In genomic region chr13:51198186-51198585, GRCm38 (mm10) we compare ENCODE assay signal across 9 mouse cellular contexts. TPM values are rescaled to one million over a fixed set of nuclear protein-coding genes. Genes with fewer than 3 reads are reported as not detected.
DNase-seq lines count a peak whose midpoint lies in the region; ATAC-seq lines count a peak whose summit lies in the region.
"Had no signal": no experiment of that assay in that cellular context is flagged by ENCODE, and none has a peak within 500 bp of the region (broad histone marks: within the 10 kb centered on the region; RNA-seq: fewer than 3 reads in every experiment).

No protein-coding gene starts in this region.

- no peak overlapping the region for H3K4me3 ChIP-seq in forebrain, embryonic 14.5 days (ENCODE audit: low read depth, low read length)
- H3K4me3 ChIP-seq in forebrain, embryonic 10.5 days, result no peak overlapping the region
- H3K4me3 ChIP-seq in limb, embryonic 15.5 days, result no peak overlapping the region
- no peak overlapping the region for H3K4me3 ChIP-seq in forebrain, embryonic 16.5 days (replicated peaks; ENCODE audit: low read length)
- H3K4me3 ChIP-seq in midbrain, embryonic 13.5 days (replicated peaks), result no peak overlapping the region
- H3K4me3 ChIP-seq: liver, embryonic 13.5 days had no signal

- H3K9ac ChIP-seq in forebrain, embryonic 14.5 days (ENCODE audit: low read length), result no peak overlapping the region
- H3K9ac ChIP-seq in limb, embryonic 15.5 days, result no peak overlapping the region
- H3K9ac ChIP-seq in forebrain, embryonic 16.5 days (replicated peaks; ENCODE audit: low read depth, low read length), result no peak overlapping the region
- no peak overlapping the region for H3K9ac ChIP-seq in midbrain, embryonic 13.5 days (replicated peaks)
- H3K9ac ChIP-seq: liver, embryonic 13.5 days had no signal

- no peak overlapping the region for H3K27ac ChIP-seq in forebrain, embryonic 14.5 days (ENCODE audit: low read depth, low read length)
- H3K27ac ChIP-seq in forebrain, embryonic 10.5 days, result no peak overlapping the region
- H3K27ac ChIP-seq in limb, embryonic 15.5 days, result peak overlapping the region; percentile 52; the same call in 1 of the 2 replicates
- H3K27ac ChIP-seq in forebrain, embryonic 16.5 days (ENCODE audit: low read length), result no peak overlapping the region
- H3K27ac ChIP-seq in midbrain, embryonic 13.5 days, result no peak overlapping the region
- H3K27ac ChIP-seq: liver, embryonic 13.5 days had no signal

- no peaks in the 10 kb centered on the region for H3K4me1 ChIP-seq in forebrain, embryonic 14.5 days (ENCODE audit: control insufficient read depth, insufficient read depth, low read length)
- H3K4me1 ChIP-seq in forebrain, embryonic 10.5 days, result no peaks in the 10 kb centered on the region
- peaks cover 8% of the 10 kb centered on the region; the same call in 1 of the 2 replicates for H3K4me1 ChIP-seq in limb, embryonic 15.5 days
- H3K4me1 ChIP-seq in forebrain, embryonic 16.5 days (replicated peaks; ENCODE audit: control insufficient read depth, insufficient read depth, low read length), result no peaks in the 10 kb centered on the region
- H3K4me1 ChIP-seq in midbrain, embryonic 13.5 days (replicated peaks), result no peaks in the 10 kb centered on the region
- H3K4me1 ChIP-seq: liver, embryonic 13.5 days had no signal

- DNase-seq in forebrain, embryonic 14.5 days (ENCODE audit: low spot score), result peak; percentile 12
- no peak for DNase-seq in forebrain, embryonic 10.5 days (ENCODE audit: extremely low spot score, low spot score)
- peak; percentile 81 for DNase-seq in NIH3T3 (ENCODE audit: low read depth)
- peak; percentile 9 to 17 for DNase-seq in heart, postnatal 14 days
- DNase-seq: liver, embryonic 13.5 days had no signal

- WGBS in forebrain, embryonic 14.5 days, result 79% methylated on average over 5 of the region's 5 CpGs
- WGBS in forebrain, embryonic 10.5 days, result 86% methylated on average over 5 of the region's 5 CpGs
- 38% methylated on average over 5 of the region's 5 CpGs for WGBS in limb, embryonic 15.5 days
- WGBS in forebrain, embryonic 16.5 days, result 71% methylated on average over 5 of the region's 5 CpGs
- WGBS in midbrain, embryonic 13.5 days, result 86% methylated on average over 5 of the region's 5 CpGs

- no peak for ATAC-seq in forebrain, embryonic 14.5 days
- no peak for ATAC-seq in limb, embryonic 15.5 days (ENCODE audit: insufficient number of reproducible peaks, low FRiP score, low TSS enrichment, low read depth)
- ATAC-seq in monocyte, adult 5-6 weeks (replicated peaks; ENCODE audit: insufficient number of reproducible peaks, low FRiP score, low TSS enrichment, poor library complexity, severe bottlenecking), result no peak
- ATAC-seq in forebrain, embryonic 16.5 days, result no peak
- no peak for ATAC-seq in midbrain, embryonic 13.5 days

- no peaks in the 10 kb centered on the region for H3K9me3 ChIP-seq in forebrain, embryonic 14.5 days (replicated peaks; ENCODE audit: control insufficient read depth, low read length)
- peaks cover 9% of the 10 kb centered on the region; the same call in 1 of the 2 replicates for H3K9me3 ChIP-seq in forebrain, embryonic 10.5 days
- H3K9me3 ChIP-seq in limb, embryonic 15.5 days, result no peaks in the 10 kb centered on the region
- H3K9me3 ChIP-seq in forebrain, embryonic 16.5 days (ENCODE audit: control insufficient read depth, low read length), result peaks cover 2% of the 10 kb centered on the region; the same call in 1 of the 2 replicates
- H3K9me3 ChIP-seq in midbrain, embryonic 13.5 days, result no peaks in the 10 kb centered on the region
- H3K9me3 ChIP-seq: liver, embryonic 13.5 days had no signal

- intact Hi-C loops in heart, postnatal 14 days (cut with DNase I), result loop anchor here (5.0 kb wide), 1 partner anchor 236 kb away; no protein-coding TSS in a partner anchor

- H3K27me3 ChIP-seq in forebrain, embryonic 14.5 days (replicated peaks; ENCODE audit: control insufficient read depth, insufficient read depth, low read length), result no peaks in the 10 kb centered on the region
- H3K27me3 ChIP-seq in forebrain, embryonic 10.5 days (ENCODE audit: poor library complexity, severe bottlenecking), result peaks cover 5% of the 10 kb centered on the region; the same call in 1 of the 2 replicates
- no peaks in the 10 kb centered on the region for H3K27me3 ChIP-seq in limb, embryonic 15.5 days
- H3K27me3 ChIP-seq in forebrain, embryonic 16.5 days (replicated peaks; ENCODE audit: control insufficient read depth, insufficient read depth, low read length), result no peaks in the 10 kb centered on the region
- H3K27me3 ChIP-seq in midbrain, embryonic 13.5 days, result 0 out of 2 replicates have a peak, but pooled peaks cover 6% of the 10 kb centered on the region

- no peaks in the 10 kb centered on the region for H3K36me3 ChIP-seq in forebrain, embryonic 14.5 days (ENCODE audit: control insufficient read depth, insufficient read depth, low read length)
- no peaks in the 10 kb centered on the region for H3K36me3 ChIP-seq in forebrain, embryonic 10.5 days (replicated peaks)
- H3K36me3 ChIP-seq in limb, embryonic 15.5 days, result no peaks in the 10 kb centered on the region
- H3K36me3 ChIP-seq in forebrain, embryonic 16.5 days (ENCODE audit: control insufficient read depth, insufficient read depth), result no peaks in the 10 kb centered on the region
- H3K36me3 ChIP-seq in midbrain, embryonic 13.5 days, result no peaks in the 10 kb centered on the region
- H3K36me3 ChIP-seq: liver, embryonic 13.5 days had no signal

- no peak overlapping the region for H3K4me2 ChIP-seq in forebrain, embryonic 14.5 days (ENCODE audit: low read length)
- H3K4me2 ChIP-seq in limb, embryonic 15.5 days, result no peak overlapping the region
- no peak overlapping the region for H3K4me2 ChIP-seq in forebrain, embryonic 16.5 days (ENCODE audit: low read length)
- H3K4me2 ChIP-seq in midbrain, embryonic 13.5 days (replicated peaks), result no peak overlapping the region
- H3K4me2 ChIP-seq: liver, embryonic 13.5 days had no signal

RNA-seq across cellular contexts. Expression of gene Nxnl2, which starts 27.4 kb away (rescaled TPM):
- polyA plus RNA-seq in forebrain, embryonic 14.5 days (2014; fragmentation: Nextera tagmentation; extraction: Ambion mirVana), result 0.91 and 1.1 TPM in 2 replicates
- polyA plus RNA-seq in forebrain, embryonic 10.5 days (2016; fragmentation: Nextera tagmentation; extraction: Ambion mirVana), result 0.49 and 0.56 TPM in 2 replicates
- 1 to 10 TPM; 1.1 to 1.4 TPM for total RNA-seq in heart, postnatal 14 days (2021)
- polyA plus RNA-seq in limb, embryonic 15.5 days (2015; fragmentation: Nextera tagmentation; extraction: Ambion mirVana), result 3.5 and 4.2 TPM in 2 replicates
- 2.0 TPM in 1 of 3 replicates, not detected in the others for total RNA-seq in monocyte, adult 5-6 weeks (2017)
- polyA plus RNA-seq in forebrain, embryonic 16.5 days (2015; fragmentation: Nextera tagmentation; extraction: Ambion mirVana), result 0.72 and 2.2 TPM in 2 replicates
- 0.50 and 0.67 TPM in 2 replicates for polyA plus RNA-seq in midbrain, embryonic 13.5 days (2015; fragmentation: Nextera tagmentation; extraction: Ambion mirVana)
- polyA plus RNA-seq: liver, embryonic 13.5 days had no signal
